Mouse (Mus musculus) heart, postnatal 36 days (tissue): ENCODE results near the gene Sdk2. TPM values are rescaled to one million over a fixed set of nuclear protein-coding genes. Genes with fewer than 3 reads are reported as not detected.

Source experiments
- DNase-seq, 2 experiments: peaks; one replicate each; pipeline ENCODE4 v3.0.0; 2021 to 2022
- intact Hi-C: fragments of 180-260 bp; cut with DNase I; formaldehyde crosslinking; loops from one replicate; pipeline ENCODE4 v1.15.1; 2025
- total RNA-seq, 2 experiments: library from RNA; stranded (reverse); gene quantifications; 2 replicates each; pipeline ENCODE4 v1.2.3; 2021

Sdk2 gene
- 1 to 10 TPM; 1.1 to 2.6 TPM for total RNA-seq

GRCm38 (mm10) chr11:114066951-114067762 lies at the start of gene Sdk2:
TSS of gene Sdk2 (minus strand) at chr11:114067046.
- intact Hi-C loops = loop anchor here (2.0 kb wide), 1 partner anchor 200 kb away; no protein-coding TSS in a partner anchor
- peak; percentile 50 to 56 for DNase-seq

DNA sequence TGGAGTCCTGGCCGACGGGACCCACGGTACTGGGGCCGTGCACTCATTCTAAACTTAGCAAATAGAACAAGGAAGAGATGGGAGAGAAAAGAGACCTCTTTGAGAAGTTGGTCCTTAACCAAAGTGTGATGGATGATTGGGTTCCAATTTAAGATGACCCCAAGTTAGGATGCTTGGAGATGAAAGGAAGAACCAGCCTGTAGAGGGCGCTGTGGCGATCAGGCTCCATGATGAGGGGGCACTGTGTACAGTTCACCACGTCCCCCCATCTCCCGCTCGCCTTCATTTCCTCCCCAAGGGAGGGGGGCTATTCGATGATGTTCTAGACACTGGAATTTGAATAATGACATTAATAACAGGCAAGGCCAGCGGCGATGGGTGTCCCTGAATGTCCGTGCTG lies 48.2 kb upstream of the Sdk2 start:
- no peak for DNase-seq
- intact Hi-C loops = no loop called here

DNA sequence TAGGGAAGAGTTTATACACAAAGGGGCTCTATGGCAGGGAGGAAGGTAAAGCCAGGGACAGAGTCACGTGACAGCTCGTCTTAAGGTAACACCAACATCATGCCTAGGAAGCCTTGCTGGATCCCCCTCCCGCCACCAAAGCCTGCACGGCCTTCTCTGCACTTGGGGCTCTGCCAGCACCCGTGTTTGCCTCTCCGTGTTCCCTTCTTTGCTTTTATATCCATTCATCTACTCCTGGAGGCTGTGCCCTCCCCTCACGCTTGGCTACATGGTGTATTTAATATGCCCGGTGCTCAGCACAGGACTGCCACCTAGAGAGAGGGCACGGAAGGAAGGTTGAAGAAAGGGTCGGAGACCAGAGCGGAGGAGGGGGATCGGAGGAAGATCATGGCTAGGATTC lies 47.8 kb upstream of the Sdk2 start:
- no peak for DNase-seq
- intact Hi-C loops = no loop called here

DNA sequence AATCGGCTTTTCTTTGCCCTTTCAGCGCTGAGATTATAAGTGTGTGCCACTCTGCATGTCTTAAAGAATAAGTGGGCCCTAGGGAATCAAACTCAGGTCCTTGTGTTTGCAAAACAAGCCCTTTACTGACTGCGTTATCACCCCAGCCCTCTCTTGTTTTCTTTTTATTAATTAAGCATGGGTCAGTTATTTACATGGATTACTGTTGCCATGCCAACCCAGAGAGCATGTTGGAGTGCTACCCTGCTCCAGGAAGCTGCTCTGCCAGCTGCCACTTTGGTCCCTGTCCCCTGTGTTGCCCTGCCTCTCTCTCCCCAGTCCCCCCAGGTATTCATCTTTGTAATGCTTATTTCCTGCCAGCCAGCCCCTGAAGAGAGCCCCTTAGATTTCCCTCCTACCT lies 44.0 kb upstream of the Sdk2 start:
- DNase-seq = no peak
- intact Hi-C loops = no loop called here

DNA sequence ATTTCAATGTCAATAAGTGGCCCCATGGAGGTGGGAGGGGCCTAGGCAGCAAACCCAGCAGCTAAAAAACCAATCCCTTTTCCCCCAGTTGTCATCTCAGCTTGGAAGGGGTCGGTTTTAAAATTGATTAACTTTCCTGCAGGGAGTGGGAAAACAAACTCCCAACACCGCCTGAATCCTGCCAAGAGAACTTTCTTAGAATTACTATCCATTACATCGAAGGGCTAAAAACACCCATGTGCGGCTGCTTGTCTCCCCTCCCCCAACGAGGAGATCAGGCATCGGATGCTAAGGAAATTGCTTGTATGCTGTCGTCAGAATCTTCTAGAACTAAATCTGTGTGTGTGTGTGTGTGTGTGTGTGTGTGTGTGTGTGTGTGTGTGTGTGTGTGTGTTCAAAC lies 26.8 kb upstream of the Sdk2 start:
- DNase-seq = no peak
- intact Hi-C loops = no loop called here

DNA sequence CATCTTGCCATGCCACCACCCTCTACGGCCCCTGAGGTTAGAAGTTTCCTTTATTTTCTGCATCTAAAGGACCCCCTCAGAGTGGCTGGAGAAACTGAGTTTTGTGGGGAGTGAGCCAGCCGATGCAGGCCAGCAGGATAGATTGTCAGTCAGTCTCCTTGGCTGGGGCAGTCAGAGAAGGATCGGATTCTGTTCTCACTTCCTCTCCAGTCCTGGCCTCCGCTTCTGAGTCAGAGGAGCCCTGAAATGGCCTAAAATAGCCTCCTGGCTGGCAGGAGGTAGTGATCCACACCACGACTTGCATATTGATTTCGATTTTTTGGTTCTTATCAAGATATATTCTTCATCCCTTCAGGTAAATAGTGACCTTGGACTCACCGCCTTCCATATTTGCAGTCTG lies 26.3 kb upstream of the Sdk2 start:
- intact Hi-C loops = no loop called here
- DNase-seq = no peak

DNA sequence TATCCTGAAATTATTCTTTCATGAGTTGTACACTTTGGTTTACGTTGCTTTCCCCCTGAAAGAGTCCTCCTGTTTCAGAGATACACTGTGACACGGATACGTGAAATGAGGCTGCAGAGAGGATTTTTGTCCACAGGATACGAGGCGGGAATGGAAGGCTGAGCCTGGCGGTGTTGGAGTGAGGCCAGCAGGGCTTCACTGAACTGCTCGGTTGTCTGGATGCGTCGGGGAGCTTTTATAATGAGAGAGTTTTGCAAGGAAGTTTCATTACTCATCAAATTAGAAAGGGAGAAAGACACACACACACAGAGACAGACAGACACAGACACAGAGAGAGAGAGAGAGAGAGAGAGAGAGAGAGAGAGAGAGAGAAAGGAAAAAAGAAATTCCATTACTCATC lies 13.8 kb upstream of the Sdk2 start:
- no peak for DNase-seq
- intact Hi-C loops = no loop called here

DNA sequence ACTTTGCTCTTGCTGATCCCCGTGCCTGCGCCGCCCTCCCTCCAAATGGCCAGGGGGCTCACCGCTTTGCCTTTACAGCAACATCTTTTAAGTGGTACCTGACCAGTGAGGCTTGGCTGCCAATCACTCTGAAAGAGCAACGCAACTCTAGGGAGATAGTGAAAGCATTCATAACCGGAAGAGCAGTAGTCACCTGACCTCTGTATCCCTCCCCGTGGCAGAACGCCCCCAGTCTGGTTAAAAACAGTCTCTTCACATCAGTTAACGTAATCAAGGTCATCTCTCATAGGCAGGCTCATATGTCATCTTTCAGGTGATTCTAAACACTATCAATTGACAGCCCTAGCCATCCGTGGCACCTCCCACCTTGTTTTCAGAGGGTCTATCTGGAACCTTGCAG lies 5.8 kb upstream of the Sdk2 start:
- no peak for DNase-seq
- intact Hi-C loops = loop anchor here (5.0 kb wide), 2 partner anchors 390 to 565 kb away; no protein-coding TSS in a partner anchor

- intact Hi-C loops = loop anchor here (2.0 to 5.0 kb wide), 3 partner anchors 211 to 565 kb away; no protein-coding TSS in a partner anchor
- DNase-seq = peak in 1 of 2 experiments; percentile 34
These were observed 5.2 kb upstream of the Sdk2 start for GRCm38 (mm10) chr11:114071998-114072397.

DNA sequence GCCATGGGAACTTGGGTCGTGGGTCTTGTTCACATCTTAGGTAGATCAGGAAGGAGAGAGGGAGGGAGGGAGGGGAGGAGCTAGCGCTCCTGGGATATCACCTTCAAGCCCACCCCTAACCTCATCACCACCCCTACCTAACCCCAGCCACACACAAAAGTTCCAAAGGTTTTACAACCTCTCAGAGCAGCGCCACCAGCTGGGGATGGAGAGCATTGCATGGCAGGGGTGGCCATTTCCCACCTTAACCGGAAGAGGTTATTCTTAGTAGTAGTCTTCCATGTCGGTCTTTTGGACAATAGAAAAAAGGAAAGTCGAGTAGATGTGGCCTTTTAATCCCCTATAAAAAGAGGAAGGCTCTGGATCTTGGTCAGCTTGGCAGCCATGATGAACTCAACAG lies 4.0 kb upstream of the Sdk2 start:
- no peak for DNase-seq
- intact Hi-C loops = loop anchor here (2.0 to 5.0 kb wide), 3 partner anchors 212 to 566 kb away; no protein-coding TSS in a partner anchor

DNA sequence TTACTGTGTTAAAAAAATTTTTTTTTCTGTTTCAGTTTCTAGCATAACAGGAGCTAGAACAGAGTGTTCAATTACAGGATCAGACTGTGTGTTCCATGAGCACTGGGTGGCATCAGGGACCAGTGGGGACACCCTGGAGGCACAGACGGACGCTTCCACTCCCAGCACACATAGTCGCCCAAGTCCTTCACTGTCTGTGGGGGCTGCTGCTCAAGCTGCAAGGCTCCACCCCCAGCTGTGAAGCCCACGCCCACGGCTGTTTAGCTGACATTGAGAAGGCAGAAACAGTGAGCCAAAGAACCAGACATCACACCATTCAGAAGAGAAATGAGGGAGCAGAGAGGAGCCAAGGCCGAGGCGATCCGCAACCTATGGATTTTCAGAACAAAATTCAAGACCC lies 3.3 kb upstream of the Sdk2 start:
- intact Hi-C loops = loop anchor here (2.0 to 5.0 kb wide), 3 partner anchors 213 to 567 kb away; no protein-coding TSS in a partner anchor
- no peak for DNase-seq

DNA sequence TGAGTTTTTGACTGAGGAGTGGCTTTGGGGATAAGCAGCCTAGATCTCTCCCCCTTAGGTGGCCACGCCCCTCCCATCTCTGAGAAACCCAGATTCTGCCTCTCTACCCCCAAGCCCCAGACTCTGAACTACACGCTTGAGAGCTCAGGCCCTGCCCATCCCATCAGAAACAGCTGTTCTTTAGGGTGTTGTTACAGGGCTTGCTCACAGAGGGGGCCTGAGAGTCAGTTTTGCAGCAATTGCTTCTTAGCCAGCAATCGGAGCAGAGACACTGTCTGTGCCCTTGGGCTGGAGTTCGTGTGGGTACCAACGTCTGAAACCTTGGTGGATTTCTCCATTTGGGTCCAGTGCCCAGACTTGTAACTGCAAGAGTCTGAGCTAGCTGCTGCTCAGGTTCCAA lies 1.5 kb upstream of the Sdk2 start:
- DNase-seq = peak; percentile 29 to 41
- intact Hi-C loops = no loop called here

- intact Hi-C loops = loop anchor here (2.0 kb wide), 1 partner anchor 200 kb away; no protein-coding TSS in a partner anchor
- DNase-seq = peak; percentile 14 to 21
These were observed 522 bp downstream of the Sdk2 start for GRCm38 (mm10) chr11:114066098-114066950.

DNA sequence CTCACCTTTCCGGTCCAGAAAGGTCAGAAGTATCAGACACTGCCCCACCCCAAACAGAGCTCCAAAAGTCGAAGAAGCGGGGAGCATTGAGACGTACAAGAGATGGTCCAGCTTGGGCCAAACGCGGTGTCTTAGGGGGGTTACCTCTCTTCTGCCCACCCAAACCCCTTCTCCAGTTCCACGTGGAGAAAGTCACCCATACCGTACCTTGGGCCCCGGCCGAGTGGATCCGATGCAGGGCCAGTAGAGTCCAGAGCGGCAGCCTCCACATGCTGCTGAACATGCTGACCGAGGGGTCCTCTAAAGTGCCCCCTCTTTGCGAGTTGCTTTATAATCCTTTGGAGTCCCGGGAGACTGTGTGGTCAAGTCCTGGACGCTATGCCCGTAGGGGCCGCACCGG lies 1.2 kb downstream of the Sdk2 start:
- no peak for DNase-seq
- intact Hi-C loops = no loop called here

DNA sequence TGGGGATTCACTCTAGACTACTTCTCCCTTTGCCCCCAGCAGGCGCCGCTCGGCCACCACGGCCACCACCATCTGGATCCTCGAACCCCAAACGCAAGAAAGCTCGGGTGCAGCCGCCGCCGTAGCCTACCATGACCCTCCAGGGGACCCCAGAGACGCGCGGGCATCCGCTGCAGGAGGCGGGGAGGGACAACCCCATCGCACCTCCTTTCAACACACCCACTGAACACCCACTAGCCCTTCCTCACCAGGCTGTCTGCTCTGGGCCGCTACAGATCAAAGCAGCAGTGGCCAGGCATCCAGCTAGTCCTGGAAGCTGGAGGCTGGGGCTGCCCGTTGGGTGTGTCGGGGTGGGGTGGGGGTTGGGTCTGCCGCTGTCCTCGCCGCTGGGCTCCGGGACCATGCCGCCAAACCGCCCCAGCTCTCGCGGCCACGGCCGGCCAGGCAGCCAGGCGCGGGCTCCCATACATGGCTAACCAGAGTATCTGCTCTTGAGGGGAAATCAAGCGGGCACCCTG lies 1.9 kb downstream of the Sdk2 start:
- intact Hi-C loops = no loop called here
- peak in 1 of 2 experiments; percentile 10 for DNase-seq

GRCm38 (mm10) chr11:114061946-114062345 lies 4.9 kb downstream of the Sdk2 start:
- DNase-seq = no peak
- intact Hi-C loops = no loop called here

GRCm38 (mm10) chr11:114061265-114061664 lies 5.6 kb downstream of the Sdk2 start:
- no peak for DNase-seq
- intact Hi-C loops = no loop called here

DNA sequence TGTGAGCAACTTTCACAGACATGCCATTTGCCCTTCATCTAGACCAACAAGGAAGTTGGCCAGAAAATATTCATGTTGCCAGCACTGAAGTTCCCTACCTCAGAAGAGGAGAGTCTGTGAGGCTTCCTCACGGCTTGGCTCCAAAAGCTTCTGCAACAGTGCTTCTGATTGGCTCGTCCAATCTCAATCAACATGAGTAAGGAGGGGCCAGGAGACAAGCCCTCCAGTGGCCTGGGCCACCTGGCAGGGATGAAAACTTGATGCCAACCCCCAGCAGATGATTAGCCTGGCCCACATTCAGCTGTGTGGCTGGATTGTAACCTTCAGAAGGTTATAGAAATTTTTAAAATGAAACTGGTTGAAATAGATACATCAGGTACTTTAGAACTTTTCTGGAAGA lies 10.5 kb downstream of the Sdk2 start:
- DNase-seq = no peak
- intact Hi-C loops = no loop called here

- no peak for DNase-seq
- intact Hi-C loops = no loop called here
These were observed 12.1 kb downstream of the Sdk2 start for GRCm38 (mm10) chr11:114054581-114055315.

DNA sequence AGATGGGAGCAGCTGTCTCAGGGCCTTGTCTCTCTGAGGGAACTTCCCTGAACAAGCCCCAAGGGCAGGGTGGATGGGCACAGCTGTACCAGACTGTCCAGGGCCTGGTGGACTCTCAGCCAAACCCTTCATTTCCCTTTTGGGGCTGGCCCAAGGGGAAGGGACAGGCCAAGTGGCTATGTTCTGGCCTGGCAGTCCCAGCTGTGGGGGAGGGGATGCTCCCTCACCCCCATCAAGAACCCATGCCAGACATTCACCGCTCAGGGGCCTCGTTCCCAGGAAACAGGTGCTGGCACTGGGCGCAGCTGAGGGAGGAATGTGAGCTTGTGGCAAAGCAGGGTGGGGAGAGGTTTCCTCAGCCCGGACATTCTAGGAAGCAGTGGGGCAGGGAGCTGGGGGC lies 15.5 kb downstream of the Sdk2 start:
- no peak for DNase-seq
- intact Hi-C loops = no loop called here
